Mouse (Mus musculus) small intestine, adult 2 months (tissue): Measurements from ENCODE around the gene Psmf1.

Source experiments
- CTCF ChIP-seq: fragments of 200-500 bp; IDR thresholded peaks from 2 replicates; pipeline ENCODE4 v1.5.1; 2012; ENCODE audit warnings: low read depth, mild to moderate bottlenecking, control low read depth, inconsistent platforms, low read length, moderate library complexity, mixed read lengths; ENCODE audit not compliant: insufficient replicate concordance, insufficient read length; ENCODE audit errors: extremely low read depth
- POLR2A ChIP-seq: fragments of 200-500 bp; IDR thresholded peaks from 2 replicates; pipeline ENCODE4 v1.6.1; 2012; ENCODE audit warnings: low read depth, mild to moderate bottlenecking, control low read depth, inconsistent platforms, low read length, moderate library complexity

DNA sequence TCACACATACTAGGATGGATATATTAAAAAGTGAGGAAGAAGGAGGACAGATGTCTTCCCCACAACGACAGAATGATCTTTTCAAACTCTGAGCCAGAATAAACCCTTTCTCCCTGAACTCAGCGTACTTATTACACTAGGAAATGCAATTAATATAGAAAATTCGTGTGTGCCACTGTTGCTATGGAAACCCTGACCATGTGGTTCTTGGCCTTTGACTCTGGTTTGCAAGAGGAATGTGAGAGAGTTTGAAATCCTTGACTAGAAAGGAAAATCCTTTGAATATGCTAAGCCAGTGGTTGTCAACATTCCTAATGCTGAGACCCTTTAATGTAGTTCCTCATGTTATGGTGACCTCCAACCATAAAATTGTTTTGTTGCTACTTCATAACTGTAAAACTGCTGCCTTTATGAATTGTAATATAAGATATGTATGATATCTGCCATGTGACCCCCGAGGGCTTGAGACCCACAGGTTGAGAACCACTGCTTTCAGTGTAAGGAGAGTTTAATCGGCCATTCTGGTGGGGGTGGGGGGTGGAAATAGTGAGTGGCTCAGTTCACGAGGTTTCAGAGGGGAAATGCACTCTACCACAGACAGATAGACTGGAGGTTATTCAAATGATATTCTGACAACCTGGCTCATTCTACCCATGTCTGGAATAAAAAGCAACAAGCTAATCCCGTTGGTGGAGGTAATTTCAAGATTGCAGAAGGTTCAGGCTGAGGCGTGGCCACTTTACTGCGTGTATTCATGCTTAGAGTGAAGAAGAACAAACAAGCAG, 12.5 kb upstream of the Psmf1 start:
- TF ChIP-seq CTCF (no peak), POLR2A (no peak)
